Mouse (Mus musculus): ENCODE measurements around the gene Vsig2.

GRCm38 (mm10) chr9:37592633-37593032, 53.6 kb downstream of the Vsig2 start:
- no peak for TF ChIP-seq CTCF (IDR thresholded peaks at IDR 0.05; ENCODE audit: extremely low read depth, insufficient read depth, insufficient read length, insufficient replicate concordance)
- TF ChIP-seq POLR2A (IDR thresholded peaks at IDR 0.05; ENCODE audit: low read depth, low read length) = no peak

Measured in spleen, adult 2 months (tissue).